Mouse (Mus musculus) retina, postnatal 1 day (tissue): ENCODE results near the gene Klf12.

Source experiments
- DNase-seq: peaks from one replicate; pipeline ENCODE4 v3.0.0-alpha.2; 2012

Gene Klf12

DNA sequence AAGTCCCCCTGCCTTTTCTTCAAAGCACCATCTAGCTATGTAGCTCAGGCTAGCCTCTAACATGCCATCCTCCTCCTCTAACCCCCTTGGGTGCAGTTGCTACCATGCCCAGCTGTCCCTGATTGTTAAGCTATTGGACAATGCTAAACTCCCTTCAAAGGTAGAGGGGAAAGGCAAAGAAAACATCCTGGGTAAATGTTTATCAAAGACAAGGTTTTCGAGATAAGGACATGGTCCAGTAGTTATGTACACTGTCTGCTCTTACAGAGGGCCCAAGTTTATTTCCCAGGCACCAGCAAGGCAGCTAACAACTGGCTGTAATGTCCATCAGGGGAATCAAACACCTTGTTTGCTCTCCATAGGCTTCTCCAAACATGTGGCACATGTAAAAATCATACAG is 53.1 kb downstream of the Klf12 start:
- DNase-seq, result no peak

DNA sequence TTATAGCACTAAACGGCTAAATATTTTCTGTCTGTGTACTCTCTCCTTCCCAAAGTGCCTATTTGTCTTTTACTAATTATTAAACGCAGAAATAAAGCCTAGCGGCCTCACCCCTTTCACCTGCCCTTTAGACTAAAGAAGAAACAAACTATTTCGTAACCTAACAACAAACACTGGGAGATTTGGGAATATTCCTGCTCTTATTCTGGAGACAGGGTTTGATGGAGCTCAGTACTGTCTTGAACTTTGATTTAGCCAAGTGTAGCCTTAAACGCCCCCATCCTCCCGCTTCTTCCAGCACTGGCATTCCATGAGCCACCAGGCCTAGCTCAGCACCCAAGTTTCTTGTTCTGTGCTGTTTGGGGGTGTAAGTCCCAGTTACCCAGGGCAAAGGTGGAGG is 56.4 kb downstream of the Klf12 start:
- DNase-seq, result no peak

GRCm38 (mm10) chr14:100227717-100228116 is 56.8 kb downstream of the Klf12 start:
- no peak for DNase-seq

DNA sequence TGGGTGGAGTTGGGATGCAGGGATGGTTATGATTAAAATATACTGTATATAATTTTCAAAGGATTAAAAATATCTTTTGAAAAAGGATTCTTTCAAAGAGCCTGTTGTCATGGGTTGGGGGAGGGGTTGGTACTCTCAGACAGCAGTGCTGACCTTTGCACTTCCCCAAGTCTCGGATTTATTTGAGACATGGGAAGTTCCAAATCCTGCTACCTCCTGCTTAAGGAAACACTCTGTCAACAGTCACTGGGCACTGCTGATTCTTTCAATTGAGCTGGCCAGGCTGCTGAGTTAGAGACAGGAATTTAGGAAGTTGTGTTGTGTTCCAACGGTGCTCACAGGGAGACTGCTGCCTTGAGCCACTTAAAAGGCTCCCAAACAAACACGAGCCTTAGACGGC is 60.3 kb downstream of the Klf12 start:
- no peak for DNase-seq

DNA sequence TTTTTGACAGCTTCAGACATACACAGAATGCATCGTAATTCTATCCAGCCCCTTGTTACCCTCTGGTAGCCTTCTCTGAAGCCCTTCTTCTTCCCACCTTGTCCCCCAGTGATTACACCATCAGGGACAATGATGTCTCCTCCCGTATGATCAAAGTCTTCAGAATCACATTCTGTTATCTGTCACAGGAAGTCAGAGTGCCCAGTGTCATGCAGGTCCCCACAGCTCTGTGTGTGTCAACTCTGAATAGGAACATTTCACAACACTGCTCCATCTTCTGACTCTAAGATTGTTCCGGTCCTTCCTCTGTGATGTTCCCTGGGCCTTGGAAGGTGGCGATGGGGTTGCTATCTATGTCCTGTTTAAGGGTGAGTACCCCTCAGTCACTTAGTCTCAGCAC is 62.2 kb downstream of the Klf12 start:
- no peak for DNase-seq

DNA sequence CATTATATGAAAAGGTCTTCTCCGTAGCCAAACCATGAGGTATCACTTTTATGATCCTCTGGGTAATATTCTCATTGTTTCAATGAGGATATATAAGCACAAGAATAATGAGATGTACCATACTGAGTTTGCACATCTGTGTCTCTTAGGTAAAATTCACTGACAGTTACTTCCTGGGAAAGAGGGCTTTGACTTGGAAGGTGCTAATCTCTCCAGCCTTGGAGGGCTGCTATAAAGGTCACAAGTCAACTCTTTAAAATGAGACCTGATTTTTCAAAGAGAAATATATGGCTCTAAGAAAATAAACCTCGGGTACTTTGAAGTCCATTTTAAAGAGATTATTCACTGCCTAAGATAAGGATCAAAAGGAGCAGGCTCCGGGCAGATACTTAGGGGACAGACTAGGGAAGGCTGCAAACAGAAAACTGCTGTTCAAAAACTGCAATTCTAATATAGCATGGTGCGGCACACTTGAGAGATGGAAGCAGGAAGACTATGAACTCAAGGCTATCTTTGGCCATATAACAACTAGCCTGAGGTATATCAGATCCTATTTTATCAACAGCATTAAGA is 69.2 kb downstream of the Klf12 start:
- no peak for DNase-seq

GRCm38 (mm10) chr14:100213066-100213465 is 71.4 kb downstream of the Klf12 start:
- no peak for DNase-seq

GRCm38 (mm10) chr14:100211826-100212117 is 72.7 kb downstream of the Klf12 start:
- DNase-seq, result no peak

DNA sequence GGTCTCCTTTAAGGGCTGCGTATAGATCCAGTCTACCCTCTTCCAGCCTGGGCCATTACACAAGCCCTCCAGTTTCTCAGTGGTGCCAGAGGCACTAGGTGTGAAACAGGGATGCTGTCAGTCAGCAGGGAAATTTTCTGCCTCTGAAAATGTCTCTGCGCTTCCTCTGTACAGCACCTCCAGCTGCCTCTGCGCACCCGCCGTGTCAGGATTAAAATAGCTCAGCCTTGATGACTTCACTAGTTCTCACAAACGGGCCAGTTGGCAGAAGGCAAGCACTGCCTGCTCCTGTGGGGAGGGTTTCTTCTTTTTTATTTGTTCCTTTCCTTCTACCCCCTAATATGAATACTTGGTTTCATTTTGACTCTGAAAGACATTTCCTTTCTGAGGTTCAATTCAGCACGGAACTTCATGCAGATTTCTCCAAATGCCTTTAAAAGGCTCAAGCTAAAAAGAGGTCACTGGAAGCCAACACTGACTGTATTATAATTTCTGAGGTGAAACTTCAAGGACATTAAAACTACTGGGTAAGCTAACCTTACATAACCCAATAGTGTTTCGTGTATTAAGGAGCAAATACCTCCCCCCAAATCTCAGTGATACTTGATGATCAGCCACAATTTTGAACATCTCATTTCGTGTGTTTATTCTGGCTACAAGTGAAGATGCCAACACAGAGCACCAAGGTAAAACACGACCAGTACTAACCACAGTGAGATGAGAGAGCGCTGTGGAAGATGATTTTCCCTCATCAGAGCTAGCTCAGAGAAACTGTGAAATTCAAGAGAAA is 73.2 kb downstream of the Klf12 start:
- peak; percentile 10 for DNase-seq

DNA sequence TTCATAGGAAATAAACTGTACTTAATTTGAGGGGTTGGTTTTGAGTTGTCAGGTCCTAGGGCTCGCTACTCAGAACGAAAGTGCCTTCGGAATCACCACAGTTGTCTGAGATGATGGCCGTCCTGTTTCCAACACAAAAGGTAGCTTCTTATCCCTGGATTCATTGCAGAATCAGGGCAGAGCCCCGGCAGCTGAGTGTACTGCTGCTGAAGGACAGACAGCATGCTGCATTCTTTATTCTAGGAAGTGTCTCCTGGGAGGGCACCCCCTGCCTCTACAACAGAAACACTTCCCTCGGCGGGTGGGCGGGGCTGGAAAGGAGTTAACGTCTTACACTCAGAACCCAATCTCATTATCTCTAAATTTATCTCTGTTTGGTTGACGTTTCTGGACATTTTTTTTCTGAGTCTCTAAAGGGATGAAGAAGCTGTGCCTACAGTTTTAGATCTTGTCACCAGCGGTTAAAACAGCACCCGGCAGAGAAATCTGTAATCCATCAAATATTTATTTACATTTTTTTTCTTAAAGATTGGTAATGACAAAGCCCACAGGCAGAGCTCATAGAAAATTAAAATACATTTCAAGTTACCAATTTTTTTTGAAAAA is 74.6 kb downstream of the Klf12 start:
- DNase-seq, result no peak

DNA sequence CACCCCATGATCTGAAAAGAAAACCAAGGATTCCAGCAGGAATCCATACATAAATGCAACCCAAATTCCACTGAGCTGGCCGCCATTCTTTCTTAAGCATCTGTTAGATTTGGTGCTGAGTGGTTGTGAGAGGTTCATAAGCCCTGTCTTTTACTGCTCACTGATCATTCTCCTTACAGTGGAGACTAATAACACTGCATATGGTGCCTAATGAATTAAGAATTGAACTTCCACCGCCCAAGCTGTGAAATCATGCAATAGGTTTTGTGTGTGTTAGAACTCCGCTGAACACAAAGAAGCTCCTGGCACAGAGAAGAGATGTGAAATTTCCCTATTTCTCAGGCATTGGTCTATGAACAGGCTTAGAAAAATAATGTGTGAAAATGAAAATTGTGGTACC is 77.4 kb downstream of the Klf12 start:
- no peak for DNase-seq

DNA sequence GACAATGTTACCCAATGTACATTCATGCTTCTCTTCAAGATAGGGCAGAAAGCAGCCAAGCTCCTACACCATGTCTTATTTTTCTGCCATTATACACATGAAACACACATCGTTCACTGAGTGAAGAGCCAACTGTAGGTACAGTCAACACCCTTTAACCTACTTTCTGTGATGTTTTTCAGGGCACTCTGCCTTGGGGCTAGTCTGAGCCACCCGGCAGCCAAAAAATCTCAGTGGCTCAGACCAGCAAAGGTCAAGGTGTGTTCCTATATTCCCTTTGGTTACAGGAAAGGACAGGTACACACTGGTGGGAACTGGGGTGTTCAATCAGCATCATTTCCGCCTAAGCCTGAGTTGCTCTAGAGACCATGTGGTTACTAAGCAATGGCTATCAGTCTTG is 78.3 kb downstream of the Klf12 start:
- no peak for DNase-seq

GRCm38 (mm10) chr14:100200058-100200688 is 84.3 kb downstream of the Klf12 start:
- no peak for DNase-seq

- no peak for DNase-seq
These were observed 85.8 kb downstream of the Klf12 start for GRCm38 (mm10) chr14:100198636-100199035.

GRCm38 (mm10) chr14:100197199-100197598 is 87.3 kb downstream of the Klf12 start:
- DNase-seq, result no peak

DNA sequence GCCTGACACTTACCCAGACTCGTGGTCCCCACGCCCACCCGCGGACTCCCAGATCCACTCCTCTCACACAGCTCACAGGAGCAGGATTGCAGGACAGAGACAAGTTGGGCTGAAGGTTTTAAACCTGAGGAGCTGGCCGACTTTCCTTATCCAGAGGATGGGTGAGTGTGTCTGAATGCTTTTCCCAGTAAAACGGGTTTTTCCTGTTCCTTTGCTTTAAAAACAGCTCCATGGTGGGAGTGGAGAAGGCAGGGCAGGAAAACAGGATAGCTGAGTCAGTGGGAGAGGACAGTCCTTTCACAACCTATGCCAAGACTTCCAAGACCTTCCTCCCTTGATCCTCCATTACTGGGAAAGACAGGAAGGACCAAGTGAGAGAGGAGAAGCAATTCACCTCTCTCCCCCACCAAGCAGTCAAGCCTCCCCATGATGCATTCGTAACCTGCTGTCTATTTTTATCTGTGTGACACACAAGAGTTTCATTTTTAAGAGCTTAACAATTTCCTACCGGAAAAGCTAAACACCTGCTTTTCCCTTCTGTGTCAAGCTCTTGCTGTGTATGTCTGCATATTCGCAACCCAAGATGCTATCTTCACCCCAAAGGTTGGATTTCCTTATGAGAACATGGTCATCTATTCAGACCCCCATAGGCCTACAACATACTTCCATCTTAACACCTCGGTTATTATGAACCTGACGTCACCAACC is 94.8 kb downstream of the Klf12 start:
- no peak for DNase-seq

- no peak for DNase-seq
These were observed 97.1 kb downstream of the Klf12 start for GRCm38 (mm10) chr14:100187372-100187771.

DNA sequence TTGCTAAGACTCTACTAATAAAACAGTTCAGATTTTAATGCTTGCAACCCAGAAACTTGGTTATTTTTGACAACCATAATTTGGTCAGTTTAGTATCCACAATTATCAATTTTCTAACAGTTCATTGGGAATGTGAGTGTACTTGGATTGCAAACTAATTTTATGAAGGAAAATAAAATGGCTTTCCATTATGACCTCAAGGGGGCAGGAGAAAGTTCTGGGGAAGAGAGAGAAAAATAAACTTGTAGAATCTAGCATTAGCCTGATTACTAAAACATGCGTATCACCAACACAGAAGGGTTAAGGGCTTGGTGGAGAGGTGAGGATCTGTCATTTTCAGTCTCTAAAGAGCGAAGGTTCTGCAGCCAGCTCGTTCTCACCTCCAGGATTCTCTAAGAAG is 106.7 kb downstream of the Klf12 start:
- no peak for DNase-seq

DNA sequence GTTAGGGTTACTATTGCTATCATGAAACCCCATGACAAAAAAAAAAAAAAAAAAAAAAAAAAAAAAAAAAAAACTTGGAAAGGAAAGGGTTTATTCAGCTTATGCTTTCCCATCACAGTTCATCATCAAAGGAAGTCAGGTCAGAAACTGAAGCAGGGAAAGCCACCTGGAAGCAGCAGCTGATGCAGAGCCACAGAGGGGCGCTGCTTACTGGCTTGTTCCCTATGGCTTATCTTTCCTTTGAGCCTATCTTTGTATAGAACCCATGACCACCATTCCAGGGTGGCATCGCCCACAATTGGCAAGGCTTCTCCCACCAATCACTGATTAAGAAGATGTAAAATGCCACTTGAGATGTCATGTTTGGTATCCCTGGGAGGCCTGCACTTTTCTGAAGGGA is 119.4 kb downstream of the Klf12 start:
- DNase-seq, result no peak

- no peak for DNase-seq
These were observed 127.8 kb downstream of the Klf12 start for GRCm38 (mm10) chr14:100156639-100157038.

DNA sequence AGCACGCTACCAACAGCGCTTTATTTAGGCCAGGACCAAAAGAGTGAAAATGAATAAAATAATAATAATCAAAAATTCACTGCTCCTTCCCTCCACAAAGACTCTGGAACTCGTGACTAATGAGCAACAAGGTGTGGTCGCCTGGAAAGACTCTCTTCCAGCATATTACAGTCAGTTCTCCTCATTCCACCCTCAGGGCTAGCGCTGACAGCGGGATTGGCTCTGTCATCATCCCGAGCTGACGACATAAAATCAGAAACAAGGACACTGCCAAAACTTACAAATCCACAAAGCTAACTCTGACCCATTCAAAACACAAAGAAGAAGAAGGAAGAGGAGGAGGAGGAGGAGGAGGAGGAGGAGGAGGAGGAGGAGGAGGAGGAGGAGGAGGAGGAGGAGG is 136.8 kb downstream of the Klf12 start:
- DNase-seq, result no peak

DNA sequence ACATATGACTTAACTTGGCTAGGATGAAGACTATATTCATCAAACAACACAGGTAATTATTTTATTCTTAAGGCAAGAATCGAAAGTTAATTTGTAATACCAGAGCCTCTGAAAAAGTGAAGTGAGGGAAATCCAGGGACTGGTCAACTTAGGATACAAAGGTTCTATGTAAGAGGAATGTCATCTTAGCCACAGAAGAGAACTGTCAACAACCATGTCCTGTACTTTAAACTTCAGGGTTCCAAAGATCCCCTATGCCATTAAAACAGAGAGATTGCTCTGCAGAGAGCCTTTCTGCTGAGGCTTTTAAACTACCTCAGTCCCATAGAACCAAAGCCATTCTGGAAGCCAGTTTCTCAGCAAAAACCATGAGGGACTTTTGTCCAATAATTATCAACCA is 144.1 kb downstream of the Klf12 start:
- DNase-seq, result no peak

DNA sequence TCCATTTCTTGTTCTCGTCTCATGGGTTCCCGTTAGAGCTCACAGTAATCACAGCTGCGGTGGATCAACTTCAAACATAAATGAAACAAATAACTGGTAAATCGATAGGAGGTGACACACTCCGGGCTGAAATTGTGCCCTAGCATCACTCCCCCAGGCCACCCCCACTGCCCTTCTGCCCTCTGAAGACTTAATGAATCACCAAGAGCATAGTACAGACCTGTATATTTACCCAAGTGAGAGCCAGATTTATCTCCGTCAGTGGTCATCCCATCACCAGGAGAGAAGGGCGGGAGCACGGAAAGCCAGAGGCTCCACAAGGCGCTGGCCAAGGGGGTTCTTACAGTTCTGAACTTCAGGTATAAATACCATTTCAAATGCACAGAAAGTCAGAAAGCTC is 150.2 kb downstream of the Klf12 start:
- DNase-seq, result no peak

GRCm38 (mm10) chr14:100132479-100132878 is 152.0 kb downstream of the Klf12 start:
- DNase-seq, result no peak
